Mouse (Mus musculus) lung, postnatal 0 days (tissue): Measurements from ENCODE around the gene Pcnx.

Source experiments
- CTCF ChIP-seq: IDR thresholded peaks from 2 replicates; pipeline ENCODE4 v1.5.1; 2016; ENCODE audit warnings: antibody characterized with exemption, mild to moderate bottlenecking
- EP300 ChIP-seq: IDR thresholded peaks from 2 replicates; pipeline ENCODE4 v1.6.1; 2016; ENCODE audit warnings: antibody characterized with exemption, mild to moderate bottlenecking, control low read depth

DNA sequence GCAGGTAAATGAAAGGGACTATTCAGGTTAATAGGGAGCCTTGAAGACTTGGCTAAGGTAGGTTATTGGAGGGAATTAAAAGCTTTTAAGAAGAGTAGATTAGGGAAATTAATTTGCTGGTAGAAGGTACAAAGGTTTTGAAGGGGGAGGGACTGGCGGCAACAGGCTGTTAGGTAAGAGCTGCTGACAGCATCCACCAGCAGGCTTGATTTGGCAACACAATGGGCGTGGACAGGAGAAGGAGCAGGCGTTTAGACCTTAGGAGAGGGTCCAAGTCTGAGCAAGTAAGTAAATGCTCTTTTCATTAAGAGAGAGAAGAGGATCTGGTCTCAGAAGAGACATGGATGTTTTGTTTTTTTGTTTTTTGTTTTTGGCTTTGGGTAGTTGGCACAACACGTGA lies 3.1 kb upstream of the Pcnx start:
- no peak for TF ChIP-seq CTCF
- TF ChIP-seq EP300 = no peak
